Mouse (Mus musculus): ENCODE data around the gene Lhx8. TPM values are rescaled to one million over a fixed set of nuclear protein-coding genes. Genes with fewer than 3 reads are reported as not detected.

The Lhx8 gene
- polyA plus RNA-seq (2016; fragmentation: Nextera tagmentation; extraction: Ambion mirVana): 0.17 TPM in 1 of 2 replicates, not detected in the other

GRCm38 (mm10) chr3:154330181-154331002 is at the start of gene Lhx8:
Lhx8 (minus strand) TSS chr3:154330659.
- H3K9me3 ChIP-seq (replicated peaks): no peaks in the 10 kb centered on the region
- no peaks in the 10 kb centered on the region for H3K36me3 ChIP-seq
- peaks cover 27% of the 10 kb centered on the region for H3K4me1 ChIP-seq (replicated peaks)
- H3K4me3 ChIP-seq: peak within 1 kb of the TSS; percentile 32
- WGBS: 1% methylated on average over 28 of the region's 28 CpGs
- no peak within 1 kb of the TSS for H3K9ac ChIP-seq
- ATAC-seq (ENCODE audit: insufficient number of reproducible peaks, low FRiP score): no peak
- H3K4me2 ChIP-seq: peak within 1 kb of the TSS; percentile 63
- no peak within 1 kb of the TSS for H3K27ac ChIP-seq (ENCODE audit: poor library complexity, severe bottlenecking)
- peaks cover 68% of the 10 kb centered on the region for H3K27me3 ChIP-seq (replicated peaks)

- peaks cover 10% of the 10 kb centered on the region for H3K27me3 ChIP-seq (replicated peaks)
- no peak overlapping the region for H3K27ac ChIP-seq (ENCODE audit: poor library complexity, severe bottlenecking)
- no peaks in the 10 kb centered on the region for H3K4me1 ChIP-seq (replicated peaks)
- H3K4me2 ChIP-seq: no peak overlapping the region
- H3K4me3 ChIP-seq: no peak overlapping the region
- H3K36me3 ChIP-seq: no peaks in the 10 kb centered on the region
- 61% methylated on average over 5 of the region's 5 CpGs for WGBS
- H3K9me3 ChIP-seq (replicated peaks): 0 out of 2 replicates have a peak, but pooled peaks cover 3% of the 10 kb centered on the region
- no peak for ATAC-seq (ENCODE audit: insufficient number of reproducible peaks, low FRiP score)
- no peak overlapping the region for H3K9ac ChIP-seq
Measured at GRCm38 (mm10) chr3:154373536-154373935, 43.1 kb upstream of the Lhx8 start.

- H3K4me1 ChIP-seq (replicated peaks): no peaks in the 10 kb centered on the region
- ATAC-seq (ENCODE audit: insufficient number of reproducible peaks, low FRiP score): no peak
- H3K4me3 ChIP-seq: no peak overlapping the region
- no peak overlapping the region for H3K4me2 ChIP-seq
- H3K27me3 ChIP-seq (replicated peaks): peaks cover 7% of the 10 kb centered on the region
- H3K27ac ChIP-seq (ENCODE audit: poor library complexity, severe bottlenecking): no peak overlapping the region
- peaks cover under 1% of the 10 kb centered on the region; the same call in 1 of the 2 replicates for H3K9me3 ChIP-seq (replicated peaks)
- H3K36me3 ChIP-seq: no peaks in the 10 kb centered on the region
- no peak overlapping the region for H3K9ac ChIP-seq
Measured at GRCm38 (mm10) chr3:154372688-154373087, 42.2 kb upstream of the Lhx8 start.

GRCm38 (mm10) chr3:154367327-154367726 is 36.9 kb upstream of the Lhx8 start:
- 64% methylated on average over 3 of the region's 3 CpGs for WGBS
- no peak for ATAC-seq (ENCODE audit: insufficient number of reproducible peaks, low FRiP score)

GRCm38 (mm10) chr3:154364604-154365209 is 34.2 kb upstream of the Lhx8 start:
- WGBS: 23% methylated on average over 10 of the region's 10 CpGs
- H3K4me2 ChIP-seq: no peak overlapping the region

More at GRCm38 (mm10) chr3:154367327-154367726, 36.9 kb upstream of the Lhx8 start:
- H3K9me3 ChIP-seq (replicated peaks): no peaks in the 10 kb centered on the region; the same call in 1 of the 2 replicates
- no peaks in the 10 kb centered on the region for H3K27me3 ChIP-seq (replicated peaks)
- no peaks in the 10 kb centered on the region for H3K36me3 ChIP-seq
- no peak overlapping the region for H3K4me3 ChIP-seq
- H3K4me2 ChIP-seq: no peak overlapping the region
- peaks cover 8% of the 10 kb centered on the region for H3K4me1 ChIP-seq (replicated peaks)
- no peak overlapping the region for H3K27ac ChIP-seq (ENCODE audit: poor library complexity, severe bottlenecking)
- no peak overlapping the region for H3K9ac ChIP-seq

GRCm38 (mm10) chr3:154363507-154363906 is 33.0 kb upstream of the Lhx8 start:
- Histone ChIP-seq H3K9ac (no peak overlapping the region), H3K27ac (ENCODE audit: poor library complexity, severe bottlenecking) (no peak overlapping the region), H3K36me3 (no peaks in the 10 kb centered on the region), H3K27me3 (replicated peaks) (no peaks in the 10 kb centered on the region), H3K4me1 (replicated peaks) (peaks cover 8% of the 10 kb centered on the region), H3K4me2 (no peak overlapping the region), H3K9me3 (replicated peaks) (no peaks in the 10 kb centered on the region; the same call in 1 of the 2 replicates), H3K4me3 (no peak overlapping the region)
- no peak for ATAC-seq (ENCODE audit: insufficient number of reproducible peaks, low FRiP score)
- WGBS: 63% methylated on average over 9 of the region's 9 CpGs

More at GRCm38 (mm10) chr3:154364604-154365209, 34.2 kb upstream of the Lhx8 start:
- Histone ChIP-seq H3K9ac (no peak overlapping the region), H3K4me3 (no peak overlapping the region), H3K36me3 (no peaks in the 10 kb centered on the region), H3K27me3 (replicated peaks) (no peaks in the 10 kb centered on the region), H3K4me1 (replicated peaks) (peaks cover 8% of the 10 kb centered on the region), H3K9me3 (replicated peaks) (no peaks in the 10 kb centered on the region; the same call in 1 of the 2 replicates), H3K27ac (ENCODE audit: poor library complexity, severe bottlenecking) (no peak overlapping the region)
- ATAC-seq (ENCODE audit: insufficient number of reproducible peaks, low FRiP score): peak; percentile 11; the same call in 1 of the 2 replicates

- H3K4me1 ChIP-seq (replicated peaks): no peaks in the 10 kb centered on the region
- H3K27ac ChIP-seq (ENCODE audit: poor library complexity, severe bottlenecking): no peak overlapping the region
- ATAC-seq (ENCODE audit: insufficient number of reproducible peaks, low FRiP score): no peak
- no peak overlapping the region for H3K9ac ChIP-seq
- H3K36me3 ChIP-seq: no peaks in the 10 kb centered on the region
- H3K27me3 ChIP-seq (replicated peaks): 0 out of 2 replicates have a peak, but pooled peaks cover 3% of the 10 kb centered on the region
- 68% methylated on average over 2 of the region's 2 CpGs for WGBS
- no peak overlapping the region for H3K4me3 ChIP-seq
- no peaks in the 10 kb centered on the region for H3K9me3 ChIP-seq (replicated peaks)
- no peak overlapping the region for H3K4me2 ChIP-seq
Measured at GRCm38 (mm10) chr3:154359231-154359630, 28.8 kb upstream of the Lhx8 start.

GRCm38 (mm10) chr3:154340294-154340914 is 9.9 kb upstream of the Lhx8 start:
- Histone ChIP-seq H3K4me1 (replicated peaks) (no peaks in the 10 kb centered on the region), H3K36me3 (no peaks in the 10 kb centered on the region), H3K4me2 (no peak overlapping the region), H3K9ac (no peak overlapping the region), H3K4me3 (no peak overlapping the region), H3K27ac (ENCODE audit: poor library complexity, severe bottlenecking) (no peak overlapping the region), H3K27me3 (replicated peaks) (peaks cover 37% of the 10 kb centered on the region), H3K9me3 (replicated peaks) (no peaks in the 10 kb centered on the region)
- WGBS: 65% methylated on average over 13 of the region's 13 CpGs
- ATAC-seq (ENCODE audit: insufficient number of reproducible peaks, low FRiP score): no peak

- H3K27me3 ChIP-seq (replicated peaks): peaks cover 44% of the 10 kb centered on the region
- 83% methylated on average over 17 of the region's 17 CpGs for WGBS
- no peak for ATAC-seq (ENCODE audit: insufficient number of reproducible peaks, low FRiP score)
- no peaks in the 10 kb centered on the region for H3K4me1 ChIP-seq (replicated peaks)
- H3K4me2 ChIP-seq: no peak overlapping the region
- no peak overlapping the region for H3K4me3 ChIP-seq
- no peaks in the 10 kb centered on the region for H3K9me3 ChIP-seq (replicated peaks)
- no peaks in the 10 kb centered on the region for H3K36me3 ChIP-seq
- no peak overlapping the region for H3K9ac ChIP-seq
- no peak overlapping the region for H3K27ac ChIP-seq (ENCODE audit: poor library complexity, severe bottlenecking)
Measured at GRCm38 (mm10) chr3:154339649-154340260, 9.3 kb upstream of the Lhx8 start.

- no peaks in the 10 kb centered on the region for H3K9me3 ChIP-seq (replicated peaks)
- no peak overlapping the region for H3K27ac ChIP-seq (ENCODE audit: poor library complexity, severe bottlenecking)
- H3K36me3 ChIP-seq: no peaks in the 10 kb centered on the region
- H3K4me1 ChIP-seq (replicated peaks): peaks cover 13% of the 10 kb centered on the region
- H3K4me3 ChIP-seq: no peak overlapping the region
- H3K9ac ChIP-seq: no peak overlapping the region
- WGBS: 4% methylated on average over 10 of the region's 10 CpGs
- no peak overlapping the region for H3K4me2 ChIP-seq
- H3K27me3 ChIP-seq (replicated peaks): peaks cover 72% of the 10 kb centered on the region
- ATAC-seq (ENCODE audit: insufficient number of reproducible peaks, low FRiP score): no peak
Measured at GRCm38 (mm10) chr3:154334806-154335205, 4.3 kb upstream of the Lhx8 start.

All from heart, embryonic 12.5 days (tissue).